Mouse (Mus musculus): Measurements from ENCODE around the gene Erg. TPM values are rescaled to one million over a fixed set of nuclear protein-coding genes. Genes with fewer than 3 reads are reported as not detected.

Gene Erg
- total RNA-seq, 2 experiments from 2014 or later: 8.9 to 10.2 TPM

Other genes starting within 250 kb of the Erg start
- 10 to 100 TPM; 42.5 to 44.0 TPM for gene Ets2, start 115.5 kb upstream of the Erg start, total RNA-seq (2021)